In genomic region chr9:44078955-44079756, GRCm38 (mm10) we compare ENCODE assay signal across 7 mouse cellular contexts. TPM values are rescaled to one million over a fixed set of nuclear protein-coding genes. Genes with fewer than 3 reads are reported as not detected.
DNase-seq lines count a peak whose midpoint lies in the region; ATAC-seq and TF ChIP-seq lines count a peak whose summit lies in the region.

No protein-coding gene starts in this region.

- H3K36me3 ChIP-seq in hindbrain, embryonic 15.5 days, result no peaks in the 10 kb centered on the region
- H3K36me3 ChIP-seq in limb, embryonic 11.5 days (ENCODE audit: control insufficient read depth, insufficient read depth, low read length), result no peaks in the 10 kb centered on the region
- H3K36me3 ChIP-seq in myocyte (ENCODE audit: control insufficient read depth, insufficient read depth), result no peaks in the 10 kb centered on the region

- peak; percentile 89 for DNase-seq in MN1 (ENCODE audit: low spot score)
- DNase-seq in adrenal gland, postnatal 4 days (ENCODE audit: low spot score in 2 of 2), result peak; percentile 22 to 64
- peak; percentile 86 to 91 for DNase-seq in gastrocnemius, adult 8-10 months (ENCODE audit: low spot score in 2 of 2)
- no peak for DNase-seq in limb, embryonic 11.5 days (ENCODE audit: low spot score)
- DNase-seq in spleen, postnatal 10 days (ENCODE audit: low spot score in 2 of 2), result no peak

- ATAC-seq in hindbrain, embryonic 15.5 days (ENCODE audit: low FRiP score, low read depth), result peak; percentile 73
- ATAC-seq in limb, embryonic 11.5 days (ENCODE audit: insufficient number of reproducible peaks, low FRiP score, low TSS enrichment, low read depth), result peak; percentile 22; the same call in 1 of the 2 replicates

- WGBS in hindbrain, embryonic 15.5 days, result 41% methylated on average over 15 of the region's 16 CpGs
- WGBS in limb, embryonic 11.5 days, result 44% methylated on average over 15 of the region's 16 CpGs

- H3K9me3 ChIP-seq in hindbrain, embryonic 15.5 days, result no peaks in the 10 kb centered on the region
- no peaks in the 10 kb centered on the region for H3K9me3 ChIP-seq in limb, embryonic 11.5 days (ENCODE audit: control insufficient read depth, low read length)

- H3K4me3 ChIP-seq in hindbrain, embryonic 15.5 days, result no peak overlapping the region
- H3K4me3 ChIP-seq in limb, embryonic 11.5 days (ENCODE audit: low read depth, low read length), result no peak overlapping the region
- no peak overlapping the region for H3K4me3 ChIP-seq in myocyte

- peaks cover 14% of the 10 kb centered on the region for H3K27me3 ChIP-seq in hindbrain, embryonic 15.5 days
- peaks cover 5% of the 10 kb centered on the region for H3K27me3 ChIP-seq in limb, embryonic 11.5 days (ENCODE audit: control insufficient read depth, insufficient read depth, low read length)
- H3K27me3 ChIP-seq in myocyte (ENCODE audit: control insufficient read depth, insufficient read depth, insufficient read length), result no peaks in the 10 kb centered on the region

- H3K4me2 ChIP-seq in hindbrain, embryonic 15.5 days, result 0 out of 2 replicates have a peak overlapping the region, but pooled peaks have one; percentile 6
- H3K4me2 ChIP-seq in limb, embryonic 11.5 days (ENCODE audit: low read depth, severe bottlenecking), result no peak overlapping the region
- peak overlapping the region; percentile 84 for H3K4me2 ChIP-seq in myocyte (ENCODE audit: low read depth)

- no peak overlapping the region for H3ac ChIP-seq in myocyte (ENCODE audit: control insufficient read depth, insufficient read length)

- no peak overlapping the region for H3K27ac ChIP-seq in hindbrain, embryonic 15.5 days (replicated peaks)
- no peak overlapping the region for H3K27ac ChIP-seq in limb, embryonic 11.5 days (replicated peaks; ENCODE audit: low read depth, low read length)

- no peaks in the 10 kb centered on the region for H3K79me2 ChIP-seq in myocyte (ENCODE audit: control insufficient read depth, insufficient read depth)

- TF ChIP-seq POLR2A in myocyte (IDR thresholded peaks at IDR 0.05; ENCODE audit: insufficient read length, low read depth), result no peak

- no peak overlapping the region for H3K9ac ChIP-seq in hindbrain, embryonic 15.5 days
- no peak overlapping the region; the same call in 1 of the 2 replicates for H3K9ac ChIP-seq in limb, embryonic 11.5 days (ENCODE audit: low read length)

- H3K4me1 ChIP-seq in hindbrain, embryonic 15.5 days (replicated peaks), result peaks cover 24% of the 10 kb centered on the region
- H3K4me1 ChIP-seq in limb, embryonic 11.5 days (ENCODE audit: control insufficient read depth, insufficient read depth, low read length), result peaks cover 13% of the 10 kb centered on the region

TF ChIP-seq in myocyte, 11 proteins besides CTCF, POLR2A, EP300 and RAD21:
- TF ChIP-seq E2F4 (IDR thresholded peaks at IDR 0.05; ENCODE audit: insufficient read depth) (no peak), SRF (IDR thresholded peaks at IDR 0.05; ENCODE audit: control insufficient read depth, insufficient read length, low read depth) (no peak), USF1 (IDR thresholded peaks at IDR 0.05; ENCODE audit: low read depth) (peak; percentile 97), MYOG (IDR thresholded peaks at IDR 0.05; ENCODE audit: control insufficient read depth in 1 of 3, insufficient read depth in 1 of 3, insufficient read length in 2 of 3, low read depth in 2 of 3) (peak; percentile 87 to 93 (median 88)), CEBPB (IDR thresholded peaks at IDR 0.05; ENCODE audit: insufficient read depth, poor library complexity, severe bottlenecking) (no peak), MYOD1 (IDR thresholded peaks at IDR 0.05; ENCODE audit: control insufficient read depth in 1 of 3, insufficient read length in 2 of 3, low read depth in 2 of 3) (peak in 2 of 3 experiments; percentile 84 to 86), TCF12 (IDR thresholded peaks at IDR 0.05; ENCODE audit: insufficient read depth, poor library complexity, severe bottlenecking) (peak; percentile 61)

RNA-seq across cellular contexts. Expression of gene Usp2, which starts 12.3 kb away (rescaled TPM):
- total RNA-seq in adrenal gland, postnatal 4 days (2021), result 10 to 100 TPM; 21.8 to 24.7 TPM
- 100 to 1,000 TPM; 222 to 251 (median 237) TPM for total RNA-seq in gastrocnemius, adult 8-10 months (2022)
- 12.2 and 15.2 TPM in 2 replicates for polyA plus RNA-seq in hindbrain, embryonic 15.5 days (2015; fragmentation: Nextera tagmentation; extraction: Ambion mirVana)
- 6.8 and 8.7 TPM in 2 replicates for polyA plus RNA-seq in limb, embryonic 11.5 days (2014; fragmentation: Nextera tagmentation; extraction: Ambion mirVana)
- polyA plus RNA-seq in myocyte (2012; fragmentation: generic; extraction: Trizol), result 17.0 TPM

RNA-seq across cellular contexts. Expression of gene Mfrp, which starts 22.4 kb away (rescaled TPM):
- total RNA-seq in adrenal gland, postnatal 4 days (2021), result under 1 TPM in 1 of 2 experiments, not detected in 1; 0.17 TPM
- total RNA-seq in gastrocnemius, adult 8-10 months (2022), result not detected
- polyA plus RNA-seq in hindbrain, embryonic 15.5 days (2015; fragmentation: Nextera tagmentation; extraction: Ambion mirVana), result 0.13 and 0.35 TPM in 2 replicates
- 0.13 TPM in 1 of 2 replicates, not detected in the other for polyA plus RNA-seq in limb, embryonic 11.5 days (2014; fragmentation: Nextera tagmentation; extraction: Ambion mirVana)
- polyA plus RNA-seq in myocyte (2012; fragmentation: generic; extraction: Trizol), result 0.01 TPM

RNA-seq across cellular contexts. Expression of gene C1qtnf5, which starts 27.9 kb away (rescaled TPM):
- 10 to 100 TPM in 1 of 2 experiments, 1 to 10 TPM in 1; 9.7 to 17.4 TPM for total RNA-seq in adrenal gland, postnatal 4 days (2021)
- total RNA-seq in gastrocnemius, adult 8-10 months (2022), result 1 to 10 TPM; 1.6 to 4.2 (median 3.0) TPM
- polyA plus RNA-seq in hindbrain, embryonic 15.5 days (2015; fragmentation: Nextera tagmentation; extraction: Ambion mirVana), result 6.6 and 8.7 TPM in 2 replicates
- polyA plus RNA-seq in limb, embryonic 11.5 days (2014; fragmentation: Nextera tagmentation; extraction: Ambion mirVana), result 0.40 and 0.45 TPM in 2 replicates
- polyA plus RNA-seq in myocyte (2012; fragmentation: generic; extraction: Trizol), result 0.61 TPM

RNA-seq across cellular contexts. Expression of gene Gm49380, which starts 34.1 kb away (rescaled TPM):
- total RNA-seq in adrenal gland, postnatal 4 days (2021), result under 1 TPM; 0.11 to 0.51 TPM
- under 1 TPM; 0.31 to 0.60 (median 0.38) TPM for total RNA-seq in gastrocnemius, adult 8-10 months (2022)
- polyA plus RNA-seq in hindbrain, embryonic 15.5 days (2015; fragmentation: Nextera tagmentation; extraction: Ambion mirVana), result 0.13 TPM in 1 of 2 replicates, not detected in the other
- polyA plus RNA-seq in limb, embryonic 11.5 days (2014; fragmentation: Nextera tagmentation; extraction: Ambion mirVana), result 0.10 TPM in 1 of 2 replicates, not detected in the other
- polyA plus RNA-seq in myocyte (2012; fragmentation: generic; extraction: Trizol), result 0.02 TPM

RNA-seq across cellular contexts. Expression of gene Rnf26, which starts 34.2 kb away (rescaled TPM):
- total RNA-seq in adrenal gland, postnatal 4 days (2021), result 10 to 100 TPM; 42.5 to 45.8 TPM
- total RNA-seq in gastrocnemius, adult 8-10 months (2022), result 1 to 10 TPM; 1.7 to 2.9 (median 2.6) TPM
- polyA plus RNA-seq in hindbrain, embryonic 15.5 days (2015; fragmentation: Nextera tagmentation; extraction: Ambion mirVana), result 33.9 and 37.4 TPM in 2 replicates
- polyA plus RNA-seq in limb, embryonic 11.5 days (2014; fragmentation: Nextera tagmentation; extraction: Ambion mirVana), result 76.6 and 77.3 TPM in 2 replicates
- 29.5 TPM for polyA plus RNA-seq in myocyte (2012; fragmentation: generic; extraction: Trizol)

Comparison
In these comparisons a context has a peak if more than half of its experiments do, and no peak if none do; other contexts are left out.
1. DNase-seq: peak in MN1 (single experiment), adrenal gland, postnatal 4 days (2 of 2) and gastrocnemius, adult 8-10 months (2 of 2); none in limb, embryonic 11.5 days (single experiment) and spleen, postnatal 10 days (0 of 2).